Mouse (Mus musculus) MEL (cell line): ENCODE data around the gene Dusp11. TPM values are rescaled to one million over a fixed set of nuclear protein-coding genes. Genes with fewer than 3 reads are reported as not detected.

ENCODE experiments used
- DNase-seq: peaks from one replicate; pipeline ENCODE4 v3.0.0; 2011; ENCODE audit warnings: low read depth, low spot score
- H3K27ac ChIP-seq: 2 replicates; pipeline ENCODE4 v1.5.1; 2012; ENCODE audit warnings: low read depth, mild to moderate bottlenecking, control low read depth, low read length, moderate library complexity; ENCODE audit not compliant: control insufficient read depth
- H3K27me3 ChIP-seq, 2 experiments: fragments of 150-350 bp in 1 of 2; sonication (generic) in 1 of 2; 2 replicates each; pipeline ENCODE4 v1.6.1; 2012; ENCODE audit warnings: low read length in 2 of 2, mild to moderate bottlenecking in 2 of 2, improper control_type of control experiment in 1 of 2, moderate library complexity in 1 of 2; ENCODE audit not compliant: insufficient read depth in 2 of 2, control insufficient read depth in 1 of 2
- H3K36me3 ChIP-seq, 2 experiments: 2 replicates each; pipeline ENCODE4 v1.6.1; 2012 to 2014; ENCODE audit warnings: low read length in 2 of 2, improper control_type of control experiment in 1 of 2, inconsistent platforms in 1 of 2, mild to moderate bottlenecking in 1 of 2; ENCODE audit not compliant: insufficient read depth in 2 of 2, control insufficient read depth in 1 of 2
- H3K4me1 ChIP-seq, 2 experiments: fragments of 150-350 bp in 1 of 2; sonication (generic) in 1 of 2; 2 replicates each; pipeline ENCODE4 v1.6.1; 2012; ENCODE audit warnings: low read length in 2 of 2, improper control_type of control experiment in 1 of 2, mild to moderate bottlenecking in 1 of 2; ENCODE audit not compliant: insufficient read depth in 2 of 2, control insufficient read depth in 1 of 2
- H3K4me3 ChIP-seq, 2 experiments: fragments of 150-350 bp in 1 of 2; sonication (generic) in 1 of 2; 2 replicates each; pipeline ENCODE4 v1.5.1; 2012; ENCODE audit warnings: low read depth in 2 of 2, low read length in 2 of 2, mild to moderate bottlenecking in 2 of 2, moderate library complexity in 2 of 2, control low read depth in 1 of 2, improper control_type of control experiment in 1 of 2; ENCODE audit not compliant: control insufficient read depth in 1 of 2, insufficient read depth in 1 of 2
- H3K79me2 ChIP-seq: 2 replicates; pipeline ENCODE4 v1.6.1; 2012; ENCODE audit warnings: mild to moderate bottlenecking, low read length, moderate library complexity; ENCODE audit not compliant: control insufficient read depth, poor library complexity, insufficient read depth
- H3K9ac ChIP-seq: 2 replicates; pipeline ENCODE4 v1.6.1; 2012; ENCODE audit warnings: low read depth, mild to moderate bottlenecking, control low read depth, low read length, moderate library complexity; ENCODE audit not compliant: control insufficient read depth, poor library complexity, severe bottlenecking
- H3K9me3 ChIP-seq: fragments of 150-350 bp; sonication (generic); replicated peaks from 2 replicates; pipeline ENCODE4 v1.6.1; 2012; ENCODE audit warnings: mild to moderate bottlenecking, low read length, improper control_type of control experiment, moderate library complexity; ENCODE audit not compliant: insufficient read depth
- BHLHE40 ChIP-seq: IDR thresholded peaks from 2 replicates; pipeline ENCODE4 v1.6.1; 2012; ENCODE audit warnings: low read depth, mild to moderate bottlenecking, inconsistent platforms, low read length, improper control_type of control experiment, borderline replicate concordance
- CHD2 ChIP-seq: IDR thresholded peaks from 2 replicates; pipeline ENCODE4 v1.6.1; 2011; ENCODE audit warnings: low read length, improper control_type of control experiment
- CTCF ChIP-seq, 3 experiments: IDR thresholded peaks in 2 of 3; conservative IDR thresholded peaks in 1 of 3; 2 replicates each; pipeline ENCODE4 v1.5.1; 2011 to 2012; ENCODE audit warnings: low read length in 3 of 3, low read depth in 2 of 3, mild to moderate bottlenecking in 2 of 3, improper control_type of control experiment in 1 of 3, inconsistent platforms in 1 of 3, mixed read lengths in 1 of 3, moderate library complexity in 1 of 3; ENCODE audit not compliant: control insufficient read depth in 1 of 3, insufficient read depth in 1 of 3, poor library complexity in 1 of 3, severe bottlenecking in 1 of 3
- E2F4 ChIP-seq: IDR thresholded peaks from 2 replicates; pipeline ENCODE4 v1.6.1; 2011; ENCODE audit warnings: low read depth, low read length, improper control_type of control experiment, borderline replicate concordance
- ELF1 ChIP-seq: IDR thresholded peaks from 2 replicates; pipeline ENCODE4 v1.6.1; 2014; ENCODE audit warnings: low read depth, mild to moderate bottlenecking, inconsistent platforms, low read length, improper control_type of control experiment, moderate library complexity
- GABPA ChIP-seq: IDR thresholded peaks from 2 replicates; pipeline ENCODE4 v1.6.1; 2012; ENCODE audit warnings: low read depth, mild to moderate bottlenecking, inconsistent platforms, low read length, improper control_type of control experiment, moderate library complexity
- GATA1 ChIP-seq: IDR thresholded peaks from 2 replicates; pipeline ENCODE4 v1.6.1; 2011; ENCODE audit warnings: low read depth, low read length, improper control_type of control experiment
- HCFC1 ChIP-seq: IDR thresholded peaks from 2 replicates; pipeline ENCODE4 v1.6.1; 2012; ENCODE audit warnings: low read depth, mild to moderate bottlenecking, inconsistent platforms, low read length, improper control_type of control experiment, moderate library complexity
- JUND ChIP-seq: IDR thresholded peaks from 2 replicates; pipeline ENCODE4 v1.6.1; 2011; ENCODE audit warnings: low read depth, mild to moderate bottlenecking, improper control_type of control experiment, low read length
- KAT2A ChIP-seq: conservative IDR thresholded peaks from 2 replicates; pipeline ENCODE4 v1.6.1; 2012; ENCODE audit warnings: low read depth, low read length, improper control_type of control experiment, inconsistent platforms
- MAFK ChIP-seq: IDR thresholded peaks from 2 replicates; pipeline ENCODE4 v1.6.1; 2011; ENCODE audit warnings: low read depth, mild to moderate bottlenecking, low read length, improper control_type of control experiment, borderline replicate concordance
- MAX ChIP-seq: IDR thresholded peaks from 2 replicates; pipeline ENCODE4 v1.6.1; 2011; ENCODE audit warnings: low read length, improper control_type of control experiment
- MAZ ChIP-seq: IDR thresholded peaks from 2 replicates; pipeline ENCODE4 v1.6.1; 2012; ENCODE audit warnings: low read depth, mild to moderate bottlenecking, inconsistent platforms, low read length, improper control_type of control experiment
- MEF2A ChIP-seq: IDR thresholded peaks from 2 replicates; pipeline ENCODE4 v1.6.1; 2014; ENCODE audit warnings: low read depth, mild to moderate bottlenecking, inconsistent platforms, low read length, improper control_type of control experiment; ENCODE audit not compliant: poor library complexity, insufficient replicate concordance, severe bottlenecking; ENCODE audit errors: extremely low read depth
- MXI1 ChIP-seq: IDR thresholded peaks from 2 replicates; pipeline ENCODE4 v1.6.1; 2011; ENCODE audit warnings: mild to moderate bottlenecking, low read depth, low read length, improper control_type of control experiment
- MYB ChIP-seq: IDR thresholded peaks from 2 replicates; pipeline ENCODE4 v1.6.1; 2011; ENCODE audit warnings: mild to moderate bottlenecking, low read depth, low read length, improper control_type of control experiment
- MYC ChIP-seq: IDR thresholded peaks from 2 replicates; pipeline ENCODE4 v1.6.1; 2011; ENCODE audit warnings: low read depth, mild to moderate bottlenecking, low read length, improper control_type of control experiment, moderate library complexity
- NELFE ChIP-seq: IDR thresholded peaks from 2 replicates; pipeline ENCODE4 v1.6.1; 2011; ENCODE audit warnings: low read depth, low read length, improper control_type of control experiment
- NRF1 ChIP-seq: IDR thresholded peaks from 2 replicates; pipeline ENCODE4 v1.6.1; 2014; ENCODE audit warnings: low read depth, mild to moderate bottlenecking, inconsistent platforms, low read length, improper control_type of control experiment, moderate library complexity; ENCODE audit not compliant: poor library complexity, insufficient read depth, severe bottlenecking
- POLR2A ChIP-seq, 2 experiments: IDR thresholded peaks; 2 replicates each; pipeline ENCODE4 v1.6.1; 2011 to 2012; ENCODE audit warnings: low read length in 2 of 2, mild to moderate bottlenecking in 2 of 2, control low read depth in 1 of 2, improper control_type of control experiment in 1 of 2, low read depth in 1 of 2, moderate library complexity in 1 of 2; ENCODE audit not compliant: control insufficient read depth in 1 of 2, insufficient read depth in 1 of 2, poor library complexity in 1 of 2
- POLR2AphosphoS2 ChIP-seq: IDR thresholded peaks from 2 replicates; pipeline ENCODE4 v1.6.1; 2011; ENCODE audit warnings: low read length, improper control_type of control experiment
- POLR2AphosphoS5 ChIP-seq: IDR thresholded peaks from 2 replicates; pipeline ENCODE4 v1.6.1; 2012; ENCODE audit warnings: low read depth, borderline replicate concordance, mild to moderate bottlenecking, inconsistent platforms, low read length, moderate library complexity, mixed read lengths
- RAD21 ChIP-seq: IDR thresholded peaks from 2 replicates; pipeline ENCODE4 v1.6.1; 2011; ENCODE audit warnings: mild to moderate bottlenecking, low read depth, low read length, improper control_type of control experiment
- RCOR1 ChIP-seq: IDR thresholded peaks from 2 replicates; pipeline ENCODE4 v1.6.1; 2012; ENCODE audit warnings: low read depth, mild to moderate bottlenecking, inconsistent platforms, low read length, improper control_type of control experiment
- SIN3A ChIP-seq: IDR thresholded peaks from 2 replicates; pipeline ENCODE4 v1.6.1; 2012; ENCODE audit warnings: low read length, improper control_type of control experiment, inconsistent platforms
- SMC3 ChIP-seq: IDR thresholded peaks from 2 replicates; pipeline ENCODE4 v1.6.1; 2011; ENCODE audit warnings: low read depth, low read length, improper control_type of control experiment
- TAL1 ChIP-seq: IDR thresholded peaks from 2 replicates; pipeline ENCODE4 v1.6.1; 2012; ENCODE audit warnings: mild to moderate bottlenecking, inconsistent platforms, low read length, moderate library complexity, mixed read lengths
- TBP ChIP-seq: IDR thresholded peaks from 2 replicates; pipeline ENCODE4 v1.8.0; 2011; ENCODE audit warnings: low read depth, low read length, improper control_type of control experiment
- UBTF ChIP-seq: IDR thresholded peaks from 2 replicates; pipeline ENCODE4 v1.6.1; 2012; ENCODE audit warnings: low read depth, mild to moderate bottlenecking, inconsistent platforms, low read length, improper control_type of control experiment, moderate library complexity, borderline replicate concordance; ENCODE audit not compliant: insufficient read depth
- USF1 ChIP-seq: IDR thresholded peaks from 2 replicates; pipeline ENCODE4 v1.6.1; 2014; ENCODE audit warnings: low read depth, mild to moderate bottlenecking, inconsistent platforms, low read length, improper control_type of control experiment, moderate library complexity
- USF2 ChIP-seq, 2 experiments: IDR thresholded peaks; 2 replicates each; pipeline ENCODE4 v1.6.1; 2011 to 2012; ENCODE audit warnings: improper control_type of control experiment in 2 of 2, low read length in 2 of 2, borderline replicate concordance in 1 of 2, inconsistent platforms in 1 of 2, low read depth in 1 of 2, mild to moderate bottlenecking in 1 of 2; ENCODE audit not compliant: insufficient read depth in 1 of 2
- ZC3H11A ChIP-seq: IDR thresholded peaks from 2 replicates; pipeline ENCODE4 v1.6.1; 2012; ENCODE audit warnings: low read depth, mild to moderate bottlenecking, inconsistent platforms, low read length, improper control_type of control experiment
- ZKSCAN1 ChIP-seq: IDR thresholded peaks from 2 replicates; pipeline ENCODE4 v1.6.1; 2012; ENCODE audit warnings: low read depth, mild to moderate bottlenecking, inconsistent platforms, low read length, improper control_type of control experiment, moderate library complexity
- ZMIZ1 ChIP-seq: IDR thresholded peaks from 2 replicates; pipeline ENCODE4 v1.6.1; 2012; ENCODE audit warnings: low read depth, mild to moderate bottlenecking, inconsistent platforms, low read length, improper control_type of control experiment, moderate library complexity
- polyA plus RNA-seq, 2 experiments: library from polyadenylated mRNA; stranded (reverse) in 1 of 2; unstranded in 1 of 2; fragments of >175 nt in 1 of 2; fragments of >200 nt in 1 of 2; gene quantifications; 2 replicates each; pipeline versions ENCODE4 v1.2.1 to v1.2.4; 2012; ENCODE audit warnings: low replicate concordance in 2 of 2, low read depth in 1 of 2; ENCODE audit not compliant: insufficient read length in 2 of 2, insufficient read depth in 1 of 2, missing spikeins in 1 of 2
- total RNA-seq: library from RNA; depleted of rRNA; stranded (reverse); fragments of 300-350 nt; gene quantifications from 2 replicates; pipeline ENCODE4 v1.2.3, GENCODE M21; 2012; rRNA removed

The Dusp11 gene
- 33.2 and 34.8 TPM in 2 replicates for total RNA-seq
- 10 to 100 TPM; 22.4 to 42.3 TPM for polyA plus RNA-seq

- H3K4me3 ChIP-seq, result peak within 1 kb of the TSS; percentile 87 to 98
- TF ChIP-seq RAD21 (no peak), SMC3 (no peak), MEF2A (no peak), GABPA (no peak), HCFC1 (peak; percentile 78; the same call in 1 of the 2 replicates), UBTF (0 out of 2 replicates have a peak, but pooled peaks have one; percentile 72), ZKSCAN1 (no peak), MYC (no peak; the same call in 1 of the 2 replicates), SIN3A (peak; percentile 85; the same call in 1 of the 2 replicates), JUND (no peak), MYB (no peak), POLR2A (IDR thresholded peaks at IDR 0.05; ENCODE audit: control insufficient read depth in 1 of 2, insufficient read depth in 1 of 2, low read depth in 1 of 2, low read length in 2 of 2, poor library complexity in 1 of 2) (peak; percentile 77 to 95; a peak in 3 of 4 replicates), MAFK (no peak), CHD2 (no peak), ZC3H11A (no peak), MXI1 (peak; percentile 80; the same call in 1 of the 2 replicates), MAX (peak; percentile 61; the same call in 1 of the 2 replicates), MAZ (no peak), NRF1 (peak; percentile 80), ELF1 (peak; percentile 55; the same call in 1 of the 2 replicates), KAT2A (peak; percentile 56), RCOR1 (no peak), CTCF (IDR thresholded peaks at IDR 0.05 in 2 of 3, conservative IDR thresholded peaks at IDR 0.05 in 1 of 3; ENCODE audit: control insufficient read depth in 1 of 3, insufficient read depth in 1 of 3, low read depth in 2 of 3, low read length in 3 of 3, poor library complexity in 1 of 3, severe bottlenecking in 1 of 3) (no peak), POLR2AphosphoS5 (no peak), USF2 (IDR thresholded peaks at IDR 0.05; ENCODE audit: borderline replicate concordance in 1 of 2, insufficient read depth in 1 of 2, low read depth in 1 of 2, low read length in 2 of 2) (no peak), USF1 (0 out of 2 replicates have a peak, but pooled peaks have one; percentile 14), TBP (peak; percentile 95), BHLHE40 (no peak), ZMIZ1 (peak; percentile 93), E2F4 (0 out of 2 replicates have a peak, but pooled peaks have one; percentile 13), TAL1 (no peak), NELFE (peak; percentile 85), GATA1 (no peak), POLR2AphosphoS2 (peak; percentile 92)
Measured at GRCm38 (mm10) chr6:85961101-85962091, at the start of gene Dusp11. Gene Dusp11 (minus strand): TSS chr6:85961667.

More at GRCm38 (mm10) chr6:85961101-85962091, at the start of gene Dusp11:
- DNase-seq, result peak; percentile 95
- Histone ChIP-seq H3K27ac (peak within 1 kb of the TSS; percentile 89), H3K27me3 (no peaks in the 10 kb centered on the region), H3K4me1 (peaks cover 3 to 8% of the 10 kb centered on the region in 2 experiments), H3K9me3 (no peaks in the 10 kb centered on the region), H3K9ac (peak within 1 kb of the TSS; percentile 93), H3K36me3 (peaks cover 24 to 26% of the 10 kb centered on the region in 2 experiments), H3K79me2 (peaks cover 29% of the 10 kb centered on the region)
